In the genomic region with DNA sequence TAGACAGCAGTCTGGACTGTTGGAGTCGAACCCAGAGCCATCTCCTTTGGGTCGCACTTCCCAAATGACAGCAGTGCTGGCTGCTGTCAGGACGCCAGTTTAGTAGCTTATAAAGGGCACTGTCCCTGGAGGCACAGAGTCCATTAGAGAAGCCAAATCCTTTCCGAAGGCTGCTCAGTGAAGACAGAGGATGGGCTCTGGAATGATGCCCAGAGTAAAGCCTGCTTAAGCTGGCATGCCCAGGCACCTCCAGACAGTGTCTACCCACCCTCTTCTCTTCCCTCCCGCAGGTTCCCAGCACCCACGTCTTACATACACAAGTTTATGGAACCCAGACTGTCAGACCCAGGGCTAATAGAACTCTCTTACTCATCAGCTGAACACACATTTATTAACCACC, we compare ENCODE assay signal across 18 mouse cellular contexts. TPM values are rescaled to one million over a fixed set of nuclear protein-coding genes. Genes with fewer than 3 reads are reported as not detected.
DNase-seq lines count a peak whose midpoint lies in the region; ATAC-seq and TF ChIP-seq lines count a peak whose summit lies in the region.
"Had no signal": no experiment of that assay in that cellular context is flagged by ENCODE, and none has a peak within 500 bp of the region (broad histone marks: within the 10 kb centered on the region; RNA-seq: fewer than 3 reads in every experiment).

No protein-coding gene starts in this region.

- no peaks in the 10 kb centered on the region for H3K36me3 ChIP-seq in forebrain, embryonic 16.5 days (ENCODE audit: control insufficient read depth, insufficient read depth)
- no peaks in the 10 kb centered on the region for H3K36me3 ChIP-seq in stomach, postnatal 0 days (ENCODE audit: control insufficient read depth, insufficient read depth, low read length)
- H3K36me3 ChIP-seq in kidney, embryonic 16.5 days (ENCODE audit: insufficient read depth, low read length) = no peaks in the 10 kb centered on the region
- H3K36me3 ChIP-seq: heart, embryonic 15.5 days; limb, embryonic 10.5 days; liver, embryonic 12.5 days; lung, embryonic 15.5 days had no signal

- H3K27ac ChIP-seq in forebrain, embryonic 16.5 days (ENCODE audit: low read length) = no peak overlapping the region
- no peak overlapping the region for H3K27ac ChIP-seq in stomach, postnatal 0 days (replicated peaks)
- H3K27ac ChIP-seq in kidney, embryonic 16.5 days (ENCODE audit: low read length) = no peak overlapping the region
- H3K27ac ChIP-seq: heart, embryonic 15.5 days; limb, embryonic 10.5 days; liver, embryonic 12.5 days; lung, embryonic 15.5 days had no signal

- peaks cover 18% of the 10 kb centered on the region for H3K4me1 ChIP-seq in forebrain, embryonic 16.5 days (replicated peaks; ENCODE audit: control insufficient read depth, insufficient read depth, low read length)
- no peaks in the 10 kb centered on the region for H3K4me1 ChIP-seq in stomach, postnatal 0 days (replicated peaks; ENCODE audit: control insufficient read depth, insufficient read depth)
- H3K4me1 ChIP-seq in kidney, embryonic 16.5 days (ENCODE audit: insufficient read depth, low read length) = no peaks in the 10 kb centered on the region
- H3K4me1 ChIP-seq: heart, embryonic 15.5 days; megakaryocyte, embryonic 14.5 days had no signal

- TF ChIP-seq EP300 in stomach, postnatal 0 days (optimal IDR thresholded peaks at IDR 0.05) = no peak

- WGBS in forebrain, embryonic 16.5 days = 37% methylated on average over 6 of the region's 6 CpGs
- 50% methylated on average over 6 of the region's 6 CpGs for WGBS in stomach, postnatal 0 days
- WGBS in kidney, embryonic 16.5 days = 82% methylated on average over 6 of the region's 6 CpGs

- TF ChIP-seq CTCF in stomach, postnatal 0 days (IDR thresholded peaks at IDR 0.05; ENCODE audit: low read depth) = no peak

- H3K9ac ChIP-seq in forebrain, embryonic 16.5 days (replicated peaks; ENCODE audit: low read depth, low read length) = no peak overlapping the region
- no peak overlapping the region for H3K9ac ChIP-seq in stomach, postnatal 0 days (ENCODE audit: low read length)
- no peak overlapping the region for H3K9ac ChIP-seq in kidney, embryonic 16.5 days (replicated peaks; ENCODE audit: low read length)
- H3K9ac ChIP-seq: heart, embryonic 15.5 days; liver, embryonic 12.5 days; lung, embryonic 15.5 days had no signal

- peak; percentile 62; the same call in 1 of the 2 replicates for ATAC-seq in frontal cortex, adult (ENCODE audit: low TSS enrichment)
- ATAC-seq in forebrain, embryonic 16.5 days = peak; percentile 52
- ATAC-seq in stomach, postnatal 0 days (ENCODE audit: low FRiP score, low TSS enrichment) = 0 out of 2 replicates have a peak, but pooled peaks have one; percentile 38
- no peak for ATAC-seq in kidney, embryonic 16.5 days (ENCODE audit: low FRiP score, low TSS enrichment)
- ATAC-seq: CD4-positive, CD25-positive, alpha-beta regulatory T cell, adult 4 months; liver, embryonic 12.5 days had no signal

- no peak overlapping the region for H3K4me2 ChIP-seq in forebrain, embryonic 16.5 days (ENCODE audit: low read length)
- no peak overlapping the region for H3K4me2 ChIP-seq in stomach, postnatal 0 days (replicated peaks; ENCODE audit: low read depth)
- H3K4me2 ChIP-seq in kidney, embryonic 16.5 days (replicated peaks; ENCODE audit: low read depth, low read length) = no peak overlapping the region
- H3K4me2 ChIP-seq: heart, embryonic 15.5 days; liver, embryonic 12.5 days; lung, embryonic 15.5 days had no signal

- no peak for DNase-seq in frontal cortex, postnatal 14 days (ENCODE audit: low spot score in 2 of 2)
- peak; percentile 53 for DNase-seq in retina, postnatal 1 day
- no peak for DNase-seq in retina, embryonic 14.5 days (ENCODE audit: low spot score)
- no peak for DNase-seq in stomach, postnatal 0 days (ENCODE audit: low spot score)
- DNase-seq: cerebellum, adult 18-20 months; heart, adult 11 months; kidney, adult 8-10 months; layer of hippocampus, postnatal 36 days; thymus, postnatal 14 days had no signal

- H3K4me3 ChIP-seq in forebrain, embryonic 16.5 days (replicated peaks; ENCODE audit: low read length) = no peak overlapping the region
- no peak overlapping the region for H3K4me3 ChIP-seq in stomach, postnatal 0 days (ENCODE audit: low read depth, low read length)
- H3K4me3 ChIP-seq in kidney, embryonic 16.5 days (ENCODE audit: low read length) = no peak overlapping the region
- H3K4me3 ChIP-seq: heart, embryonic 15.5 days; limb, embryonic 10.5 days; liver, embryonic 12.5 days; lung, embryonic 15.5 days; megakaryocyte, embryonic 14.5 days had no signal

- H3K9me3 ChIP-seq in forebrain, embryonic 16.5 days (ENCODE audit: control insufficient read depth, low read length) = no peaks in the 10 kb centered on the region
- H3K9me3 ChIP-seq in stomach, postnatal 0 days (ENCODE audit: control insufficient read depth, low read length) = no peaks in the 10 kb centered on the region
- no peaks in the 10 kb centered on the region; the same call in 1 of the 2 replicates for H3K9me3 ChIP-seq in kidney, embryonic 16.5 days (ENCODE audit: low read length)
- H3K9me3 ChIP-seq: heart, embryonic 15.5 days; limb, embryonic 10.5 days; liver, embryonic 12.5 days; lung, embryonic 15.5 days had no signal

- H3K27me3 ChIP-seq in forebrain, embryonic 16.5 days (replicated peaks; ENCODE audit: control insufficient read depth, insufficient read depth, low read length) = no peaks in the 10 kb centered on the region
- no peaks in the 10 kb centered on the region for H3K27me3 ChIP-seq in stomach, postnatal 0 days (ENCODE audit: control insufficient read depth, insufficient read depth, low read length)
- H3K27me3 ChIP-seq in kidney, embryonic 16.5 days (ENCODE audit: insufficient read depth, low read length) = no peaks in the 10 kb centered on the region
- H3K27me3 ChIP-seq: heart, embryonic 15.5 days; lung, embryonic 15.5 days had no signal

RNA-seq across cellular contexts. Expression of a gene that starts 7.8 kb away (rescaled TPM):
- polyA plus RNA-seq in forebrain, embryonic 16.5 days (2015; fragmentation: Nextera tagmentation; extraction: Ambion mirVana) = 9.3 and 11.6 TPM in 2 replicates
- 7.6 and 8.6 TPM in 2 replicates for polyA plus RNA-seq in stomach, postnatal 0 days (2015; fragmentation: Nextera tagmentation; extraction: Ambion mirVana)
- polyA plus RNA-seq in kidney, embryonic 16.5 days (2015; fragmentation: Nextera tagmentation; extraction: Ambion mirVana) = 12.5 and 13.7 TPM in 2 replicates
